Mouse (Mus musculus) frontal cortex, postnatal 25 days (tissue): Measurements from ENCODE around the gene Wnt10b.

Experiments
- DNase-seq, 2 experiments: peaks; one replicate each; pipeline ENCODE4 v3.0.0; 2022; ENCODE audit warnings: low spot score in 2 of 2

Gene Wnt10b

GRCm38 (mm10) chr15:98796803-98797595 is 19.0 kb upstream of the Wnt10b start:
- DNase-seq: no peak

GRCm38 (mm10) chr15:98793141-98793698 is 15.3 kb upstream of the Wnt10b start:
- DNase-seq: no peak

GRCm38 (mm10) chr15:98792233-98793020 is 14.5 kb upstream of the Wnt10b start:
- no peak for DNase-seq

GRCm38 (mm10) chr15:98791771-98792170 is 13.8 kb upstream of the Wnt10b start:
- DNase-seq: no peak

DNA sequence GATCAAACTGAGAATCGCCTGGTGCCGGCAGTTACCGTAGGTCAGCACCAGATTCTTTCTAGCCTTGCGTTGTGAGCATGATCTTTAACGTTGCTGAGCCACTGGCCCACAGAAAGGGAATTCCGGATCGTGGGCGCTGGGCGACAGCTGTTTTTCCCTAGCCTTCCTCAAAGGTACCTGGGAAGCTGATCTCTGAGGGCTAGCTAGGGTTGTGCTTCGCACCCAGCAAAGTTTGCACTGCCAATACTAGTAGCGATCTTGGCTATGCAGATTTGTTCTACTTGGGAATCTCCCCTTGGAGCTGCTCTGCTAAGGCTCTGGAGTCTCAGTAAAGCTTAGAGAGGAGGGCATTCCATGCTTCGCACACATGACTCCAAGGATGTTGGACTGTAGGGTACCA is 13.3 kb upstream of the Wnt10b start:
- DNase-seq: no peak

DNA sequence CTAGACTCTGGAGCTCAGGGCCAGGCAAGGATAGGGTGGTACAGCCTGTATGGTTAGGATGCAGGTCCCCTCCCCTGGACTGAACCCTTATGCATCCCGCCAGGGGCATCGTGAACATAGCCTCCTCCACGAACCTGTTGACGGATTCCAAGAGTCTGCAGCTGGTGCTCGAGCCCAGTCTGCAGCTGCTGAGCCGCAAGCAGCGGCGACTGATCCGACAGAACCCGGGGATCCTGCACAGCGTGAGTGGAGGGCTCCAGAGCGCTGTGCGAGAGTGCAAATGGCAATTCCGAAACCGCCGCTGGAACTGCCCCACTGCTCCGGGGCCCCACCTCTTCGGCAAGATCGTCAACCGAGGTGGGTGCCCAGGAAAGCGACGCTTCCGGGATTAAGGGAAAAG is 12.8 kb upstream of the Wnt10b start:
- no peak for DNase-seq

- no peak for DNase-seq
These were observed 11.9 kb upstream of the Wnt10b start, which contains the start of gene Wnt1 for GRCm38 (mm10) chr15:98789661-98790535. Wnt1 (plus strand) TSS chr15:98789857.

DNA sequence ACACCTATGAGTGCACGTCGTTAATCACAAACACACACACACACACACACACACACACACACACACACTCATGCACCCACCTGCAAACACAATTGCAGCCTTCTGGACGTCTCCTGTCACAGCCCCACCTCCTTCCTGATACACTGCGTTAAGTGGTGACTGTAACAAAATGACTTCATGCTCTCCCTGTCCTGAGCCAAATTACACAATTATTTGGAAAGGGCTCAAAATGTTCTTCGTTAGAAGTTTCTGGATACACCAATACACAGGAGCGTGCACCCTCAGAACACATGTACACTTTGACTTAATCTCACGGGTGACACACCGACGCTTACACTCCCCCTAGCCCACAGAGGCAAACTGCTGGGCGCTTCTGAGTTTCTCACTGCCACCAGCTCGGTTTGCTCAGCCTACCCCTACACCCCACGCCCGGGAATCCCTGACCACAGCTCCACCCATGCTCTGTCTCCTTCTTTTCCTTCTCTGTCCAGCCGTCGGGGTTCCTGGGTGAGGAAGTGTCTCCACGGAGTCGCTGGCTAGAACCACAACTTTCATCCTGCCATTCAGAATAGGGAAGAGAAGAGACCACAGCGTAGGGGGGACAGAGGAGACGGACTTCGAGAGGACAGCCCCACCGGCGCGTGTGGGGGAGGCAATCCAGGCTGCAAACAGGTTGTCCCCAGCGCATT is 11.2 kb upstream of the Wnt10b start:
- DNase-seq: no peak

DNA sequence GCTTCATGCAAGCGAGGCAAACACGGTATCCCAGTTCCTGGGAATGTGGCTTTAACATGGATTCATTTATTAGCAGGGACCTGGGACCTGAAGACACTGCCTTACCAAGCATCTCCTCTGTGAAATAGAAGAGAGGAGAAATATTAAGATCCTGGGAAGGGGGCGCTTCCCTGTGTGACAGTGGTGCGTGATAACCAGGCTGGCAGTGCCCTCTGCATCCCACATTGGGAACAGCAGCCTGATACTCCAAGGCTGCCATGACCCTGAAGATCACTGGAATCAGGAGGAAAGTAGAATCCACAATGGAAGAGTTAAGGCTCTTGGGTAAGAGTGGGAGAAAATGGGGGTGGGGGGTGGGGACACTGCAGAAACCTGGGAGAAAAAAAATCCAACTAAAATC is 10.0 kb upstream of the Wnt10b start:
- DNase-seq: no peak

- DNase-seq: no peak
These were observed 7.8 kb upstream of the Wnt10b start for GRCm38 (mm10) chr15:98785744-98786143.

DNA sequence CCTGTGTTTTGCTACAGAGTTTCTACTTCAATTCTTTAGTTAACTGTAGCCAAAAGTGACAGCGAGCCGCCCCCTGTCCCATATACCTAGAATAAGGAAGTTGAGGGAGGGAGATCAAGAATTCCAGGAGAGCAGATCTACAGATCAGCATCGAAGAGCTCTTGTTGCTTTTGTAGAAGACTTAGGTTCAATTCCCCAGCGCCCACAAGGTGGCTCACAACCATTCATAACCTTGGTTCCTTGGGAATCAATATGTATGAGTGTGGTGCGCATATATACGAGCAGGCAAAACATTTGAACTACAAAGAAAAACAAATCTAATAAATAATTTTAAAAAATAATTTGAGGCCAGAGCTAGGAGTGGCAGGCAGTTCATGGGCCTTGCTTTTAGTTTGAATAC is 3.2 kb upstream of the Wnt10b start:
- no peak for DNase-seq

DNA sequence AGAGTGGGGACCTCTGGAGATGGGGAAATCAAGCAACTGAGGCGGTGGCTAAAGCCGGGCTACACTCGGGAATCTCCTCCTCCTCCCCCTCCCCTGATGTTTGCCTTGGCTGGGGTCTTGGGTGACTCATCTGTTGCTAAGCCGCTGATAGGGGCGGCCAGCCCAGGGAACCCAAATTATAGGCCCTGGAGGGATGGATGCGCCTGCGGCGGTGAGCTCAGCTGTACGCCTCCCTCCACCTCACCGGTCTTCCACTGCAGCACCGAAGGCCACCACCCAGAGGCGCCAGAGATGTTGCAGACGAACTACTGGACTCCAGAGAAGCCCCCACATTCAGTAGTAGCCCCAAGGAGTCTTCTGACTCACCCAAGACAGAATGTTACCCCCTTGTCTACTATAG is 2.6 kb upstream of the Wnt10b start:
- DNase-seq: no peak

GRCm38 (mm10) chr15:98780075-98780474 is 2.1 kb upstream of the Wnt10b start:
- no peak for DNase-seq

DNA sequence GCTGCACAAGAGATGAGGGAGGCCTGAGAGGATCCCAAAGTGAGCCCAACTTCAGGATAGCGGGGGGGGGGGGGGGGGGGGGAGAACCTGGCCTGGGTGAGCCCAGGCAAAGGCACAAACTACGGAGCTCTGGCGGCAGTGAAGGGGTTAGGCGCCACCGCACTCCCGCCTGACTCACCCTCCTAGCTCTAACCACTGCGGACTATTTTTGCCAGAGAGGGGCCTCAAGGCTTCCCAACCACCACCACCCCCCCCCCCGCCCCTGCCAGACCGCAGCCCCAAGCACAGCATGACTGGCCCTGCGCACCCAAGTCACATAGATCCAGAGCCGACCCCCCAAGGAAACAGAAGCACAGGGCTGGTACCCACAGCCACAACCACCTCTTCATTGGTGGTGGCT is 856 bp upstream of the Wnt10b start:
- no peak for DNase-seq

DNA sequence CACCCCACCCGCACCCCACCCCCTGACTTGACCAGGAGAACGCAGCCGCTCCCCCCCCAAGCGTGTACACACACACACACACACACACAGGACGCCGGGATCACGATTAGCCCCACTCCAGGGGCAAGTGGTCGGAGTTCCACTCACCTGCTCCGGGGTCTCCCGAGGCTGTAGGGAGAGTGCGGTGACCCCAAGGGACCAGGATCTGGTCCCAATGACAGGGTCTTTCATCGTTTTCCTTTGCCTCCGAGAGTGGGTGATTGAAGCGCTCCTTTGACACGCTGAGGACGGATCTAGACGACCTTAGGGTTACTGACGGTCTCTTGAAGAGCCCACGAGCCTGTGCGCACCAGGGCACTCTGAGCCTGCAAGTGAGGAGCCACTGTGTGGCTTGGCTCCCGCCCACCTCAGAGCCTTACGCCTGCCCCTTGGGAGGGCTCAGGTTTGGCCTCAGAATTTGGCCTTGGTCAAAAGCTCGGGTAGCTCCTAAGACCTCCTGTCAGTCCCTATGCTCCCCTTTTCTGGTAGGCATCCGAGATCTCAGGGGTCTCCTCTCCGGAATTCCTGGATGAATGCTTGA is 331 bp upstream of the Wnt10b start:
- no peak for DNase-seq

- DNase-seq: no peak
These were observed 839 bp downstream of the Wnt10b start for GRCm38 (mm10) chr15:98777005-98777616.

GRCm38 (mm10) chr15:98776280-98777004 is 1.5 kb downstream of the Wnt10b start:
- DNase-seq: no peak

DNA sequence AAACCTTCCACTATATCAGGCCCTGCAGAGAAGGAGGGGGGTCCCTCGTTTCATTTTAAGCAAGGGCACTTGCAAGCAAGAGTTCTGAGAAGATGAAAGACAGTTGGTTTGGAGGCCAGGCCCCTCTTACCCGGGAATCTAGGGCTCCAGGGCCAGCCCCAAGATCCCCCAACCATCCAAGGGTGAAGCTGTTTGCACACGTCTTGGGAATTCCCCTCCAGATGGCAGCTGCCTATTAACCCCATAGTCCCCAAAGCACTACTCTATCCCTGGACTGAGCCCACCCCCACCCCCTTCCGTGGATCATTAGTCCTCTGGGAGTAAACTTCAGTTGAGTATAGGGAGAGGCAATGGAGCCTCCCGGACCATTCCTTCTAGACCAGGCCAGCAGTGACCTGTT is 2.4 kb downstream of the Wnt10b start:
- DNase-seq: no peak

DNA sequence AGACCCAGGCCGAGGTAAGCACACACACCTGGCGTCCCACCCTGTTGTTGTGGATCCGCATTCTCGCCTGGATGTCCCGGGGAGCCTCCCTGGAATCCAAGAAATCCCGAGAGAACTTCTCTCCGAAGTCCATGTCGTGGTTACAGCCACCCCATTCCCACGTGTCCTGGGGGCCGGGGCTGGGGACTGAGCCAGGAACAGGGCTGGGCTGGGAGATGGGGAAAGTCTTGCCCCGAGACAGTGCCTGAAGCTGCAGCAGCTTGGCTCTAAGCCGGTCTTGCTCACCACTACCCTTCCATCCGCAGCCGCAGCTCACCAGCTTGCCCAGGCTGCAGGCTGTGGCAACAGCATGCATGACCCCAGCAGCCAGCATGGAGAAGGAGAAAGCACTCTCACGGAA is 3.9 kb downstream of the Wnt10b start:
- DNase-seq: no peak
